In the genomic region with DNA sequence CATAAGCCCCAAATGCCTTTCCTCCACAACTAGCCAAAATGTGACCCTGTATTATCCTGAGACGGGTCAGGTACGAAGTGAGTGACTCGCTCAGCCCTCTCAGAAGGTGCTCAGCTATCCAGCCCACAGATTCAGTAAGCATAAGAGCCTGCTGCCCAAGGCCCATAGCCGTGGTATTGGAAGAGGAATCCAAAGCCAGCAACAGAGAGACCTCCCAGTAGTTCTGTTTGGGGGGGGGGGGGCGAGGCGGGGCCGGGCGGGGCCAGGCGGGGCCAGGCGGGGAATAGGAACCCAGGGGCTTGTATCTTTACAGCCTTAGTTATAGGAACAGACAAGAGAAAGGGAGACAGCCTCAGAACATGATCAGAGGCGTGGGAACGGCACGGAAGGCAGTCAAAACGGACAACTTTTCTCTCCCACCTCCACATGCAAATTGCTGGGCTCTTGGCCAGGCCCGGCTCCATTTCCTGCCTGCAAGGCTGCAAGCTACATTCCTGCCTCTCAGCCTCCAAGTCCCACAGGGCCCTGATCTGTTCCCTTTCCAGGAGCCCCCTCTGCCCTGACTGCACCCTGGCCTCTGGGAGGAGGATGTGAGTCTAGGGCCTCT, we compare ENCODE assay signal across 8 mouse cellular contexts. TPM values are rescaled to one million over a fixed set of nuclear protein-coding genes. Genes with fewer than 3 reads are reported as not detected.
DNase-seq lines count a peak whose midpoint lies in the region; ATAC-seq and TF ChIP-seq lines count a peak whose summit lies in the region.

No protein-coding gene starts in this region.

- no peak for TF ChIP-seq CTCF in CH12.LX (conservative IDR thresholded peaks at IDR 0.05 in 1 of 2, IDR thresholded peaks at IDR 0.05 in 1 of 2; ENCODE audit: low read depth in 2 of 2, low read length in 2 of 2)
- no peak; the same call in 1 of the 2 replicates for TF ChIP-seq CTCF in lung, postnatal 0 days (IDR thresholded peaks at IDR 0.05)
- no peak for TF ChIP-seq CTCF in small intestine, adult 2 months (IDR thresholded peaks at IDR 0.05; ENCODE audit: extremely low read depth, insufficient read length, insufficient replicate concordance, low read depth, low read length)

- 8% methylated on average over 14 of the region's 15 CpGs for WGBS in lung, postnatal 0 days
- WGBS in small intestine, adult 2 months = 23% methylated on average over 11 of the region's 15 CpGs

- H3K9me3 ChIP-seq in CH12.LX (replicated peaks; ENCODE audit: low read length) = no peaks in the 10 kb centered on the region
- H3K9me3 ChIP-seq in lung, postnatal 0 days (ENCODE audit: low read length) = no peaks in the 10 kb centered on the region

- peaks cover 8 to 32% of the 10 kb centered on the region in 2 experiments for H3K4me1 ChIP-seq in CH12.LX (ENCODE audit: control insufficient read depth in 1 of 2, insufficient read depth in 2 of 2)
- peaks cover 7% of the 10 kb centered on the region for H3K4me1 ChIP-seq in lung, postnatal 0 days (ENCODE audit: insufficient read depth, low read depth, low read length)
- H3K4me1 ChIP-seq in small intestine, adult 2 months (ENCODE audit: control insufficient read depth, insufficient read depth, insufficient read length, low read length) = peaks cover 21% of the 10 kb centered on the region

- dilution Hi-C loops in CH12.LX (cut with MboI; ENCODE audit: extremely low pct_ligation_motif_present, extremely low pct_unique_long_range_greater_than_20kb, low sequenced_read_pairs) = no loop called here

- peak overlapping the region in 2 of 3 experiments; percentile 6 to 19 for H3K4me3 ChIP-seq in CH12.LX (replicated peaks in 1 of 3; ENCODE audit: low read depth in 2 of 3, low read length in 2 of 3, poor library complexity in 1 of 3)
- peak overlapping the region; percentile 23 for H3K4me3 ChIP-seq in lung, postnatal 0 days (ENCODE audit: low read depth, low read length)
- H3K4me3 ChIP-seq in small intestine, adult 2 months (ENCODE audit: low read depth, low read length) = peak overlapping the region; percentile 36

- no peak for TF ChIP-seq RAD21 in CH12.LX (IDR thresholded peaks at IDR 0.05; ENCODE audit: low read depth, low read length)

- in situ Hi-C loops in CH12.LX (cut with MboI; ENCODE audit: low pct_ligation_motif_present, low pct_unique_long_range_greater_than_20kb, low sequenced_read_pairs) = no loop called here

- TF ChIP-seq EP300 in CH12.LX (IDR thresholded peaks at IDR 0.05; ENCODE audit: low read length) = no peak
- TF ChIP-seq EP300 in lung, postnatal 0 days (IDR thresholded peaks at IDR 0.05) = no peak

- H3K4me2 ChIP-seq in CH12.LX (ENCODE audit: insufficient read depth, low read depth, poor library complexity, severe bottlenecking) = no peak overlapping the region
- peak overlapping the region; percentile 54 for H3K4me2 ChIP-seq in lung, postnatal 0 days (replicated peaks; ENCODE audit: low read depth, low read length)

- H3K9ac ChIP-seq in CH12.LX (ENCODE audit: insufficient read depth, low read depth) = no peak overlapping the region
- no peak overlapping the region for H3K9ac ChIP-seq in lung, postnatal 0 days (replicated peaks; ENCODE audit: low read depth)

- no peak overlapping the region for H3K27ac ChIP-seq in CH12.LX (ENCODE audit: insufficient read depth, low read depth)
- peak overlapping the region; percentile 80 for H3K27ac ChIP-seq in lung, postnatal 0 days (ENCODE audit: low read length)
- no peak overlapping the region for H3K27ac ChIP-seq in small intestine, adult 2 months (ENCODE audit: insufficient read depth, low read depth, low read length)

- H3K79me2 ChIP-seq in CH12.LX (replicated peaks; ENCODE audit: control insufficient read depth, extremely low read depth, insufficient read depth, poor library complexity, severe bottlenecking) = no peaks in the 10 kb centered on the region

- no peak for TF ChIP-seq POLR2A in CH12.LX (IDR thresholded peaks at IDR 0.05; ENCODE audit: low read depth, low read length)
- no peak for TF ChIP-seq POLR2A in small intestine, adult 2 months (IDR thresholded peaks at IDR 0.05; ENCODE audit: low read depth, low read length)

- H3K36me3 ChIP-seq in CH12.LX (replicated peaks in 1 of 2; ENCODE audit: control insufficient read depth in 1 of 2, insufficient read depth in 1 of 2, low read length in 1 of 2) = no peaks in the 10 kb centered on the region
- no peaks in the 10 kb centered on the region for H3K36me3 ChIP-seq in lung, postnatal 0 days (ENCODE audit: insufficient read depth, low read length)
- H3K36me3 ChIP-seq in small intestine, adult 2 months (ENCODE audit: control insufficient read depth, insufficient read depth, low read length) = no peaks in the 10 kb centered on the region

- H3K27me3 ChIP-seq in CH12.LX (replicated peaks) = peaks cover 18% of the 10 kb centered on the region
- no peaks in the 10 kb centered on the region for H3K27me3 ChIP-seq in lung, postnatal 0 days (replicated peaks; ENCODE audit: insufficient read depth, low read length)
- H3K27me3 ChIP-seq in small intestine, adult 2 months (ENCODE audit: control insufficient read depth, insufficient read depth, low read length) = no peaks in the 10 kb centered on the region

- no peak for DNase-seq in CH12.LX (ENCODE audit: extremely low read depth)
- peak; percentile 55 for DNase-seq in embryo, embryonic 10.5 days (ENCODE audit: low spot score)
- peak; percentile 81 for DNase-seq in gastrocnemius, postnatal 25 days
- DNase-seq in induced T-regulatory cell, adult 2 months (ENCODE audit: low read depth) = peak; percentile 54
- peak; percentile 52 for DNase-seq in left cerebral cortex, adult 11 months (ENCODE audit: low spot score)
- peak; percentile 88 for DNase-seq in lung, postnatal 0 days (ENCODE audit: low spot score)
- DNase-seq in cerebellum, adult 9-11 months = no peak

- ATAC-seq in lung, postnatal 0 days = peak; percentile 37

TF ChIP-seq in CH12.LX, 34 proteins besides CTCF, POLR2A, EP300 and RAD21:
- TF ChIP-seq MAZ (IDR thresholded peaks at IDR 0.05; ENCODE audit: low read depth, low read length) (no peak), KAT2A (IDR thresholded peaks at IDR 0.05; ENCODE audit: insufficient replicate concordance, low read length) (no peak), MAX (IDR thresholded peaks at IDR 0.05; ENCODE audit: low read length) (no peak), MEF2A (IDR thresholded peaks at IDR 0.05; ENCODE audit: borderline replicate concordance, low read depth, low read length) (no peak), IRF4 (IDR thresholded peaks at IDR 0.05; ENCODE audit: low read depth, low read length) (0 out of 2 replicates have a peak, but pooled peaks have one; percentile 11)
TF ChIP-seq in CH12.LX: peak in this region for 1.

RNA-seq across cellular contexts. Expression of gene Lrrc71, which starts 15.4 kb away (rescaled TPM):
- total RNA-seq in CH12.LX (2012; rRNA removed) (0.17 and 0.21 TPM in 2 replicates), CH12.LX (2014; rRNA removed) (not detected in 2 replicates)
- 0.14 TPM in 1 of 2 replicates, not detected in the other for polyA plus RNA-seq in CH12.LX (2012; ENCODE audit: insufficient read length, low read depth)
- total RNA-seq in gastrocnemius, postnatal 25 days (2021) = under 1 TPM in 1 of 2 experiments, not detected in 1; 0.35 TPM
- polyA plus RNA-seq in lung, postnatal 0 days (2015; fragmentation: Nextera tagmentation; extraction: Ambion mirVana) = 8.9 and 9.3 TPM in 2 replicates
- polyA plus RNA-seq in small intestine, adult 2 months (2012; rRNA removed) = 0.03 TPM in 2 replicates

RNA-seq across cellular contexts. Expression of gene Ntrk1, which starts 31.2 kb away (rescaled TPM):
- total RNA-seq in CH12.LX (2012; rRNA removed) = 0.92 and 1.6 TPM in 2 replicates
- 0.36 and 0.55 TPM in 2 replicates for total RNA-seq in CH12.LX (2014; rRNA removed)
- polyA plus RNA-seq in CH12.LX (2012; ENCODE audit: insufficient read length, low read depth) = 0.47 and 0.53 TPM in 2 replicates
- total RNA-seq in gastrocnemius, postnatal 25 days (2021) = under 1 TPM in 1 of 2 experiments, not detected in 1; 0.11 TPM
- polyA plus RNA-seq in lung, postnatal 0 days (2015; fragmentation: Nextera tagmentation; extraction: Ambion mirVana) = 4.1 and 4.2 TPM in 2 replicates
- polyA plus RNA-seq in small intestine, adult 2 months (2012; rRNA removed) = 0.08 and 0.18 TPM in 2 replicates

RNA-seq across cellular contexts. Expression of gene Insrr, which starts 33.0 kb away (rescaled TPM):
- 0.08 TPM in 1 of 2 replicates, not detected in the other for total RNA-seq in CH12.LX (2012; rRNA removed)
- not detected in 2 replicates for total RNA-seq in CH12.LX (2014; rRNA removed)
- 0.06 TPM in 1 of 2 replicates, not detected in the other for polyA plus RNA-seq in CH12.LX (2012; ENCODE audit: insufficient read length, low read depth)
- total RNA-seq in gastrocnemius, postnatal 25 days (2021) = under 1 TPM; 0.29 to 0.31 TPM
- 0.02 and 0.12 TPM in 2 replicates for polyA plus RNA-seq in lung, postnatal 0 days (2015; fragmentation: Nextera tagmentation; extraction: Ambion mirVana)
- polyA plus RNA-seq in small intestine, adult 2 months (2012; rRNA removed) = 1.3 and 2.6 TPM in 2 replicates

Comparison
In these comparisons a context has a peak if more than half of its experiments do, and no peak if none do; other contexts are left out.
1. DNase-seq: peak in embryo, embryonic 10.5 days (single experiment), gastrocnemius, postnatal 25 days (single experiment), induced T-regulatory cell, adult 2 months (single experiment), left cerebral cortex, adult 11 months (single experiment) and lung, postnatal 0 days (single experiment); none in CH12.LX (single experiment) and cerebellum, adult 9-11 months (single experiment).
2. Peak in every context shown above with its lines, with median percentiles within 50 percentile points of each other: H3K4me3 ChIP-seq.